Mouse (Mus musculus) embryonic facial prominence, embryonic 11.5 days (tissue): ENCODE results near the gene Dctn1. TPM values are rescaled to one million over a fixed set of nuclear protein-coding genes. Genes with fewer than 3 reads are reported as not detected.

Source experiments
- ATAC-seq: fragments of 200-750 bp; cut with Nextera tagmentation; replicated peaks from 2 replicates; pipeline ENCODE4 v1.8.0; 2017; ENCODE audit warnings: low read depth; ENCODE audit not compliant: insufficient number of reproducible peaks, low FRiP score, low TSS enrichment
- DNase-seq: peaks from one replicate; pipeline ENCODE4 v3.0.0-alpha.2; 2015; ENCODE audit warnings: low spot score
- H3K27ac ChIP-seq: fragments of 300-500 bp; sonication (generic); replicated peaks from 2 replicates; pipeline ENCODE4 v1.5.1; 2014; ENCODE audit warnings: mild to moderate bottlenecking, low read depth, low read length, control low read depth
- H3K27me3 ChIP-seq: fragments of 300-500 bp; sonication (generic); 2 replicates; pipeline ENCODE4 v1.6.1; 2014; ENCODE audit warnings: mild to moderate bottlenecking, low read length, moderate library complexity, mixed read lengths; ENCODE audit not compliant: control insufficient read depth, insufficient read depth
- H3K36me3 ChIP-seq: fragments of 300-500 bp; sonication (generic); replicated peaks from 2 replicates; pipeline ENCODE4 v1.6.1; 2014; ENCODE audit warnings: low read depth, mild to moderate bottlenecking, low read length, moderate library complexity, mixed read lengths; ENCODE audit not compliant: control insufficient read depth, insufficient read depth
- H3K4me1 ChIP-seq: fragments of 300-500 bp; sonication (generic); 2 replicates; pipeline ENCODE4 v1.6.1; 2014; ENCODE audit warnings: low read length, mixed read lengths; ENCODE audit not compliant: control insufficient read depth, insufficient read depth
- H3K4me2 ChIP-seq: fragments of 300-500 bp; sonication (generic); 2 replicates; pipeline ENCODE4 v1.6.1; 2014; ENCODE audit warnings: low read depth, mild to moderate bottlenecking, control low read depth, low read length, moderate library complexity
- H3K4me3 ChIP-seq: fragments of 300-500 bp; sonication (generic); 2 replicates; pipeline ENCODE4 v1.5.1; 2014; ENCODE audit warnings: low read depth, low read length, control low read depth
- H3K9ac ChIP-seq: fragments of 300-500 bp; sonication (generic); replicated peaks from 2 replicates; pipeline ENCODE4 v1.6.1; 2014; ENCODE audit warnings: mild to moderate bottlenecking, control low read depth, low read length
- H3K9me3 ChIP-seq: fragments of 300-500 bp; sonication (generic); replicated peaks from 2 replicates; pipeline ENCODE4 v1.6.1; 2016; ENCODE audit warnings: mild to moderate bottlenecking, low read length, inconsistent platforms, mixed read lengths; ENCODE audit not compliant: control insufficient read depth
- WGBS: fragments of 180-500 bp; shearing (Covaris S2); extraction: QIAGEN DNeasy Blood & Tissue Kit; methylation state at CpG from one replicate; pipeline ENCODE4 v1.1.7; 2014; 5-methylcytosine and 5-hydroxymethylcytosine counted together
- polyA plus RNA-seq: library from polyadenylated mRNA; unstranded; fragments of >200 nt; fragmentation: Nextera tagmentation; extraction: Ambion mirVana; gene quantifications from 2 replicates; pipeline ENCODE4 v1.2.1, GENCODE M21; 2014

The Dctn1 gene
- polyA plus RNA-seq, 1 experiment from 2014 or later: 67.0 TPM

- DNase-seq (peak; percentile 75), ATAC-seq (peak; percentile 69)
- H3K4me1 ChIP-seq: no peaks in the 10 kb centered on the region; the same call in 1 of the 2 replicates
- no peaks in the 10 kb centered on the region for H3K36me3 ChIP-seq
- peak overlapping the region; percentile 46 for H3K4me2 ChIP-seq
- 11% methylated on average over 12 of the region's 12 CpGs for WGBS
- H3K27ac ChIP-seq: 0 out of 2 replicates have a peak overlapping the region, but pooled peaks have one; percentile 13
- H3K27me3 ChIP-seq: no peaks in the 10 kb centered on the region
- H3K9me3 ChIP-seq: no peaks in the 10 kb centered on the region
- peak overlapping the region; percentile 26 for H3K4me3 ChIP-seq
- peak overlapping the region; percentile 37; the same call in 1 of the 2 replicates for H3K9ac ChIP-seq
These were observed 13.8 kb downstream of the Dctn1 start for GRCm38 (mm10) chr6:83179390-83180117.

- Histone ChIP-seq H3K27me3 (no peaks in the 10 kb centered on the region), H3K4me1 (peaks cover 2% of the 10 kb centered on the region; the same call in 1 of the 2 replicates), H3K36me3 (no peaks in the 10 kb centered on the region), H3K4me2 (no peak overlapping the region), H3K27ac (no peak overlapping the region), H3K4me3 (no peak overlapping the region), H3K9ac (no peak overlapping the region), H3K9me3 (no peaks in the 10 kb centered on the region)
- no peak for DNase-seq
- WGBS: 87% methylated on average over 6 of the region's 6 CpGs
- no peak for ATAC-seq
These were observed 14.9 kb downstream of the Dctn1 start for GRCm38 (mm10) chr6:83180605-83181004.

- peaks cover 6% of the 10 kb centered on the region; the same call in 1 of the 2 replicates for H3K4me1 ChIP-seq
- WGBS: 91% methylated on average over 3 of the region's 3 CpGs
- H3K9ac ChIP-seq: no peak overlapping the region
- ATAC-seq (no peak), DNase-seq (peak; percentile 26)
- H3K4me2 ChIP-seq: no peak overlapping the region
- no peaks in the 10 kb centered on the region for H3K9me3 ChIP-seq
- H3K27ac ChIP-seq: no peak overlapping the region
- no peak overlapping the region for H3K4me3 ChIP-seq
- no peaks in the 10 kb centered on the region for H3K27me3 ChIP-seq
- H3K36me3 ChIP-seq: no peaks in the 10 kb centered on the region
These were observed 19.2 kb downstream of the Dctn1 start for GRCm38 (mm10) chr6:83184858-83185435.

- whole genome bisulfite sequencing: 7% methylated on average over 25 of the region's 25 CpGs
- no peaks in the 10 kb centered on the region for H3K9me3 ChIP-seq
- ATAC-seq (peak; percentile 83), DNase-seq (peak; percentile 83)
- no peaks in the 10 kb centered on the region for H3K27me3 ChIP-seq
- peak overlapping the region; percentile 48 for H3K9ac ChIP-seq
- peaks cover 7% of the 10 kb centered on the region for H3K36me3 ChIP-seq
- peaks cover 6% of the 10 kb centered on the region; the same call in 1 of the 2 replicates for H3K4me1 ChIP-seq
- H3K4me2 ChIP-seq: peak overlapping the region; percentile 66
- peak overlapping the region; percentile 31 for H3K4me3 ChIP-seq
- H3K27ac ChIP-seq: peak overlapping the region; percentile 75
These were observed 20.5 kb downstream of the Dctn1 start for GRCm38 (mm10) chr6:83185895-83186861.

- Histone ChIP-seq H3K27ac (peak overlapping the region; percentile 75), H3K4me3 (no peak overlapping the region), H3K9ac (no peak overlapping the region; the same call in 1 of the 2 replicates), H3K4me1 (peaks cover 6% of the 10 kb centered on the region; the same call in 1 of the 2 replicates), H3K36me3 (peaks cover 8% of the 10 kb centered on the region), H3K4me2 (peak overlapping the region; percentile 66; the same call in 1 of the 2 replicates), H3K9me3 (no peaks in the 10 kb centered on the region), H3K27me3 (no peaks in the 10 kb centered on the region)
- ATAC-seq: peak; percentile 50
- WGBS: 65% methylated on average over 2 of the region's 2 CpGs
- no peak for DNase-seq
These were observed 21.2 kb downstream of the Dctn1 start for GRCm38 (mm10) chr6:83186946-83187345.

GRCm38 (mm10) chr6:83193571-83193970 is 27.9 kb downstream of the Dctn1 start:
- no peak overlapping the region for H3K4me2 ChIP-seq
- peaks cover 28% of the 10 kb centered on the region for H3K36me3 ChIP-seq
- no peak overlapping the region for H3K9ac ChIP-seq
- no peaks in the 10 kb centered on the region for H3K27me3 ChIP-seq
- ATAC-seq (no peak), DNase-seq (no peak)
- WGBS: 87% methylated on average over 7 of the region's 7 CpGs
- H3K4me3 ChIP-seq: no peak overlapping the region
- no peaks in the 10 kb centered on the region for H3K4me1 ChIP-seq
- no peak overlapping the region for H3K27ac ChIP-seq
- H3K9me3 ChIP-seq: no peaks in the 10 kb centered on the region

DNA sequence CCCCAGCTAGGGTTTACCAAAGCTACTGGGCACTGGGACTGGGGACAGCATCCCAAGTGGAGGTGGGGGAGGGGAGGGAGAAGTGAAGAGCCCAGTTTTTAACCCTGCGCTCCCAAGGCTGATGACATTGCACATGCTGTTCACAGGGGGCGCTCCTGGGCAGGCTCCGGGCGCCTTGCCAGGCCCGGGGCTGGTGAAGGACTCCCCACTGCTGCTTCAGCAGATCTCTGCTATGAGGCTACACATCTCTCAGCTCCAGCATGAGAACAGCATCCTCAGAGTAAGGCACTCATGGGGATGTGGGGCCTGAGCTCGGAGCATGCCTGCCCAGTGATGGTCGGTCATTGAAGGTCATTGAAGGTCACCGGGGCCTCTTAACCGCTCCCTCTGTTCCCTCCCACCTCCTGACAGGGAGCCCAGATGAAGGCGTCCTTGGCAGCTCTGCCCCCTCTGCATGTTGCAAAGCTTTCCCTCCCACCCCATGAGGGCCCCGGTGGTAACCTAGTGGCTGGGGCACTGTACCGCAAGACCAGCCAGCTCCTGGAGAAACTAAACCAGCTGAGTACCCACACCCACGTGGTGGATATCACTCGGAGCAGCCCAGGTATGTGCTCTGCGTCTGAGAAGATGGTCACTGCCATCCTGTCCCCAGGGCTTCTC is 31.8 kb downstream of the Dctn1 start:
- ATAC-seq (no peak), DNase-seq (peak; percentile 26)
- Histone ChIP-seq H3K27ac (no peak overlapping the region), H3K36me3 (peaks cover 17% of the 10 kb centered on the region), H3K27me3 (no peaks in the 10 kb centered on the region), H3K9me3 (no peaks in the 10 kb centered on the region), H3K9ac (no peak overlapping the region), H3K4me1 (no peaks in the 10 kb centered on the region), H3K4me2 (no peak overlapping the region), H3K4me3 (no peak overlapping the region)
- WGBS: 39% methylated on average over 15 of the region's 15 CpGs
